Mouse (Mus musculus): ENCODE data around the gene Smyd3.

Smyd3 gene

DNA sequence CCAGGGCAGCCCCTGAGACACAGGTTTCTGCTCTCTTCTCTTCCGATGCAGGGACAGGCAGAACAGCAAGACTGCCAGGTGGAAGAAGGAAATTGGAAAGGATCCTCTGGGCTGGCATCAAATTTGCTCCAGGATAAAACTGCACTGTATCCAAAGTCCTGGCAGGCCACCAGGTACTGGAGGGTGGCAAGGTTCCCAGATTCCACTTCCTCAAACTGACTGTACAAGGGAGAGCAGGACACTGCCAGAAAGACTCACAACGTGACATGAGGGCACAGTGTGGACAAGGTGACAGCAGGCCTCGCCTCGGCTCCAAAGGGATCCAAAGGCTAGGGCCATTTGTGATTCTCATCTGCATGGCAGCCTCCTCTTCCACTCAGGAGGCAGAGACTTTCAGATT, 505.6 kb downstream of the Smyd3 start:
- no peak for DNase-seq (ENCODE audit: low spot score)

DNA sequence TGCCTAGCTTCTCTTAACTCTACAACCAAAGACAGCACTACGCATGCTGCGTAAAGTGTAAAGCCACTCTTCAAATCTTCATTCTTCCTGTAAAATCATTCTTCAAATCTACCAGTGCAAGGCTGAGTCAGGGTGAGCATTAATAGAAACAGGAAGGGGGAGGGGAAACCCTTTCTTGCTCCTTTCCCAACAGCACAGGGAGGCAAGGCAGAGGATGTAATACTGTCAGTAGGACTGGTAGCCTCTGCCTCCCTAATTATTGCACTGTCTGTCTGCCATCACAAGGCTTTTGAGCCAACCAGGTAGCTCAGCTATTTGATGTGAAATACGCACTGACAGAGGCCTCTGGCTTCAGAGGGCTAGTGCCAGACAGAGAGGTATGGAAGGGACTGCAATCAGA, 507.1 kb downstream of the Smyd3 start:
- no peak for DNase-seq (ENCODE audit: low spot score)

DNA sequence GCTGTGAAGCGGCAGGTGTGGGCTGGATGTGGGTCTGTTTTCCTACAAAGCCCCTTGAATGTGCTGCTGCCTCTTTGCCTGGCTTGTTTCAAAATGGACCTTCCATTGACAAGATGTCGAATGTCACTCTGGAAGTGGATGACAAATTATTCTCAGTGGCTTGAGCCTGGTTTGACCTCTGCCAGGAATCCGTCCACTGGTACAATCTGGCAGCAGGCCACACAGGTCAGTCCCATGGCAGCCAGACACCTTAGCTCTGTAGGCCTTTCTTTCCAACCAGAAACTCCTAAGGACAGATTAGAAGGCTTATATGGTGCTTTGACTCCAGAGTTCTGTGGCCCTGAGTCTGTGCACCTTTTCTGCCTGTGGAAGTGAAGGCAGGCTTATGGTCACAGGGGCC, 507.9 kb downstream of the Smyd3 start:
- DNase-seq (ENCODE audit: low spot score) = no peak

DNA sequence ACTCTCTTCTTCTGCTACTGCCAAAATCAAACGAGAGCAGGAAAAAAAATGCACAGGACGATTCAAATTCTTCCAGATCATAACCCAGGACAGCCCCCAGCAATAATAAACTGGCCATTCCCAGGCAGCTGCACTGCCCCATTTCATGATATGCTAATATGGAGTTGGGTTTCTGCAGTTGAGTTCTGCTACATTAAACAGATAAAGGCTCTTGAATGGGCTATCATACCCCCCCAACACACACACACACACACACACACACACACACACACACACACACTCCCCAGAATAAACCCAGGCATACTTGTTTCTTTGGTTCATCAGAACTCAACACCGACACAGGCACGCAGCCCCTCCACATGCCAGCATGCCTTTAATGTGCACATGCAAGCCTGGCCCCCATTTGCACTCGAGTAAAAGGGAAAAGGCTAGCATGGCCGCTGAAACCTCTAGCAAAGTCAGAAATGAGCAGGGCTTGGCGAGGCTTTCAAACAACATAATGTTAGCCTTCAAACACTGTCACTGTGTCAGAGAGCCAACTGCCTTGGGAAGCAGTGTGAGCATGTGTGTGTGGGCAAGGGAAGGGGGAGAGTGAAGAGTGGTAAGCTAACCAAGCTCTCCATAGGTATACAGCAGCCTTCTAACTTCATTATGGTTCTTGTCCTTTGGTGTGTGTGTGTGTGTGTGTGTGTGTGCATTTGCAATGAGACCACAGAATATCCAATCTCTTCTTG, 513.5 kb downstream of the Smyd3 start:
- no peak for DNase-seq (ENCODE audit: low spot score)

DNA sequence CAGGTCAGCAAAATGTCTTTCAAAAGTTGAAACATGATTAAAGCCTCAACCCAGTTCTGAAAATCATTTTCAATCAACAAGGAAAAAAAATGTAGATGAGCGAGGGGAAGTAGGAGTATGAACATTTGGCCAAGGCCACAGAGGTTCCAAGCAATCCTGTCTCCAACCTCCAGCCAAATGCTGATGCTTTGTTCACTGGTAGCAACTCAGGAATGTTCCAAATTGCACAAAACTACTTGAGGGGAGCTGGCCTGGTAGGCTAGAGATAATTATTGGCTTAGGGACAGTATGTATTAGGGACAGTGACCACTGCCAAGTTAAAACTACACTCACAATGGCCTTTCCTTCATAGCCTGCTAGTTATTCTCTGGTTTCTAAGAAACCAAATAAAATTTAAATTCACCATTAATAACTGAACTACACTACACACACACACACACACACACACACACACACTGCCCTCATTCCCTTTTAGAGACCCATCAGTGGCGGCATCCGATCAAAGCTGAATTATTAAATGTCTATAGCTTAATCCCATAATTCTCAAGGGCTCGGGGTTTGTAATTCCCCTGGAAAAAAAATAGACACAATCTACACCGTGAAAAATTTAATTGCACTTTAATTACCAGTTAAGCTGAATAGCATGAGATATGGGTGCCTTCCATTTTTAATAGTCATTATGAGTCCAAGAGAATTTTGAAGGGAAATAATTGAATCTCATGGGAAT, 514.3 kb downstream of the Smyd3 start:
- DNase-seq (ENCODE audit: low spot score) = no peak

DNA sequence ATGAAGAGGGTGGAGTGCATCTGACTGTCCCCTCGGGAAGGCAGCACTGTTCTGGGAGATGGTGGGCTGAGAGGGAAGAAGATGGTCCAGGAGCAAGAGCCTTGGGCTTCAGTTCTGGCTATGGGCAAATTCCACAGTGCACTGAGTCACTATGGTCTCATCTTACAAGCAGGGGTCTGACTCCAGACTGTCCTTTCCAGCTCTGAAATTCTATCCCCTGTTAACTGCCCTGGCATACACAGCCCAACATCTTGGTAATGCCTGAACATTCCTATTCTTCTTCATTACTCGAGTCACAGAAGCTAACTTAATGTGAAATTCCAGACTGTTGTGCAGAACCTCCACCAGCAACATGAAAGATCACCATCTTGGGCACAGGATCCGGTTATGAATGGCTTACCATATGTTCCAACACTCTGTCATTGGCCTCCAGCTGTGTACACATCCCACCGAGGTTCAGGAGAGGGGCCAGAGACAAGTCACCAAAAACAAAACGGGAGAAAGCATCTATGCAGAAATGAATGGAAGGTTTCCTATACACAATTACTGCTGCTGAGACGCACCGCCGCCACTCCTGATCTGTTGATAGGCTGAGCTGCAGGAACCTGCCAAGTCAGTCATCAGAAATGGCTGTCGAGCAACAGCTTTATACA, 517.8 kb downstream of the Smyd3 start:
- no peak for DNase-seq (ENCODE audit: low spot score)

DNA sequence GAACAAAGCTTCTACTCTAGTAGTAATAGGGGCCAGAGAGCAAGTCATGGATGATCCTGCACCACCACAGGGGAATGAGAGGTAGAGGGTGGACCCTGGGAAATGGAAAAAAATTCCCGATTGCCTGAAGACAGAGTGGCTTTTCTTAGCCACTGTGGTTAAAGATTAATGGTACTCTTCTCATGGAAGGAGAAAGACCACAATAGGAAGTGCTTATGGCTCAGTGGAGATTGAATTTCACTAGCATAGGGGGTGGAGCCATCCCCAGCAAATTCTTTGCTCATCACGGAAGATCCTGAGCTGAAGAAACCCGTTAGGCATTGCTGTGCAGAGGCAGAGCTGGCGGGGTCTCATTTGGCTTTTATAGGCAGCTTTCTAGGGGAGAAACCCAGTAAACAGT, 520.0 kb downstream of the Smyd3 start:
- no peak for DNase-seq (ENCODE audit: low spot score)

DNA sequence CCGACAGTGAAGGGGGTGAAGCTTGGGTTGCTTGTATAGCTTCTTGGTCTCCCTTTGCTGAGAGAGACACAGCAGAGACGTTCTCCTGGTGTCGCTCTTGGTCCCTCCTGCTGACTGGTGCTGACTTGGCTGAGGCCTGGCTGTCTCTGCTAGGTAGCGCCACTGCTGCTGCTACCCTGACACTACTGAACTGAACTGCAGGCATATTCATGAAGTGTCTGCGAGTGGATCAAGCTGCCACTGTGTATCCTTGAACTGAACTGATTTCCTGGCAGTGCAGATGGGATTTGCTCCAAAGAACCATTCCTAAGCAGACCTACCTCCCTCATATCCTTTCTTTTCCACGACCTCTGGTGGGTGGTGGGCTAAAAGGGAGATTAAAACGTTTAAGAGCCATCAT, 523.6 kb downstream of the Smyd3 start:
- no peak for DNase-seq (ENCODE audit: low spot score)

DNA sequence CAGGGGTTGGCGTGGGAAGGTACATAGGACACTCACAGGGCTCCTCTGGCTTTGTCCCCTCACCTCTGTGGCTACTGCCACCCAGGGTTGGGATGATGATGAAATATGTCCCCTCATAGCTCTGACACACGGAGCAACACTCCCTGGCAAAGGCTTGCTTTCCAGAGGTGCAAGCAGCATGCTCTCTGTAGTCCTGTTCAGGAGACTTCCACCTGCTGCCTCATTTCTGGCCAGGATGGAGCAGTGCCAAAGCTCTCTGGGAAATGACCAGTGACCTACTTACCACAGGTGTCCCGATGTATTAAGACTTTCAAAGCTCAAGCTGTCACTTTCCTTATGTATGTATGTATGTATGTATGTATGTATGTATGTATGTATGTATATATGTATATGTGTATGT, 525.3 kb downstream of the Smyd3 start:
- no peak for DNase-seq (ENCODE audit: low spot score)

DNA sequence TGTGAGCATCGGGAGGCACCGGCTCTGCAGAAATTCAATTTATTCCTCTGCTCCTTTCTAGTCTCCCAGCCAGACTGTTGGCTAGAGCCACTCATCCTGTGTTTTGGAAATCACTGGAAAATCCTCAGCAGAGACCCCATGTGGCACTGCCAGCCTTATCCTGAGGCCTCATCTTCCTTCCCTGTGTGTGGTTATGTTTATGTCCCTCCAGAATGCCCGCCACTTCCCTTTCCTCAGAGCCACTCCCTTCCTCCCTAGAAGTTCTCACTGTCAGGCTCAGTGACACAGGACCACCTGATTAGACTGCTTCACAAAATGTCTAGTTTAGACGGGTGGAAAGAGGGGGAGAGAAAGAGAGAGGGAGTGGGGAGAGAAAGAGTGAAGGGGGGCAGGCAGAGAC, 526.4 kb downstream of the Smyd3 start:
- no peak for DNase-seq (ENCODE audit: low spot score)

DNA sequence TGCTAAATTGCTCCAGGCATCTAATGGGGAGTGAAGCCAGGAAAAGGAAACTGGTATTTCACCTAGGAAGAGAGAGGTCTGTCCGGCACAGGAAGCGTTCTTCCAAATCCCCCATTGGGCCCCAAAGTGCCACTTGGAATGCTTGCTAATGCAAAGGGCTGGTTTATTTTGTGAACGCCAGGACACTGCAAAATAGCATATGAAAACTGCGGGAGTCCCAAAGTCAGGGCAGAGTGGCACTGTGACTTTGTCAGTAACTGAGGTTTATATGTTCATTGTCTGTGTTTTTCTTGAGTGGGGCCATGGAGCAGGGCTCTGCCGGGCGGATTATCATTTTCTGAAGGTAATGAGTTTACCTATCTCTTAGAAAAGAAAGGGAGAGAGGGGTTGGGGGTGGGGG, 526.8 kb downstream of the Smyd3 start:
- no peak for DNase-seq (ENCODE audit: low spot score)

DNA sequence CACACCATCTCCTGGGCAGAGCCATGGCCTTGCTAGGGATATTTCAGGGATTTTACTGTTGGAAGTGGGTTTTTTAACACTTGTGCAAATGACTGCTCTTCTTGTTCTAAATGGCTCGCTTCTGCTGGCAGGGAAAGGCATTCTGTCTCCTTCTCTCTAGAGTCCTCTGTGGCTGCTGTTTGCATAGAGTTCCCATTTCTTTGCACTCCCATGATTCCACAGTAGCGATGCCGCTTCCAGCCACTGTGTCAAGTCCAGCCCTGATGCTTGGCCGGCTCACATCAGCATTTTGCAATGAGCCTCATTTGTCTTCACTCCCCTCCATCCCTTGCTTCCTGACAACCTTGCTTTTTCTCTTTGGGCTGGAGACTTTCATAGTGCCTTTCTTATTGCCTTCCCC, 528.4 kb downstream of the Smyd3 start:
- DNase-seq (ENCODE audit: low spot score) = no peak

DNA sequence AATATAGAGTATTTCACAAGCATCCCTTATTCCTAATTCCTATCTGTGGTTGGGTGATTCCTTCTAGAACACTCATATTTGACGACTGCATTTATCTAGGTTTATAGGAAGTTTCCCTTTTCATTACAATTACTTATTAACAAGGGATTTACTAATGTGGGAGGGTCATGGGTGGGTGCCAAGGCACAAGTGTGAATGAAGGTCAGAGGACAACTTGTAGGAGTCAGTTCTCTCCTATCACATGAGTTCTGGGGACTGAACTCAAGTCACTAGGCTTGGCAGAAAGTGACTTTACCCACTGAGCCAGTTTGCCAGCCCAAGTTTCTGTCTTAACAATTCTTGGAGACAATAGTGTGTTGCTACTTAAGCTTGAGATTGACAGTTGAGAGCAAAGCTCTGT, 529.7 kb downstream of the Smyd3 start:
- DNase-seq (ENCODE audit: low spot score) = no peak

DNA sequence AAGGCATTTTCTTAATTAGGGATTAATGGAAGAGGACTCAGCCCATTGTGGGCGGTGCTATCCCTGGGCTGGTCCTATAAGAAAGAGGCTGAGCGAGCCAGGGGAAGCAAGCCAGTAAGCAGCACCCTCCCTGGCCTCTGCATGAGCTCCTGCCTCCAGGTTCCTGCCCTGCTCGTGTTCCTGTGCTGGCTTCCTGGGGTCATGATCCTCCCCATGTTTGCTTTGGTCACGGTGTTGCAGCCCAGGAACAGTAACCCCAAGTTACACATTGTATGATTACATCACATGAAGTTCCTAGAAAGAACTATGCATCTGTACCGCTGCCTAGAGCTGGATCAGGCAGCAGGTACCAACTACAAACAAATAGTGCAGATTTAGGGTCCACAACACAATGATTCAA, 536.2 kb downstream of the Smyd3 start:
- DNase-seq (ENCODE audit: low spot score) = no peak

DNA sequence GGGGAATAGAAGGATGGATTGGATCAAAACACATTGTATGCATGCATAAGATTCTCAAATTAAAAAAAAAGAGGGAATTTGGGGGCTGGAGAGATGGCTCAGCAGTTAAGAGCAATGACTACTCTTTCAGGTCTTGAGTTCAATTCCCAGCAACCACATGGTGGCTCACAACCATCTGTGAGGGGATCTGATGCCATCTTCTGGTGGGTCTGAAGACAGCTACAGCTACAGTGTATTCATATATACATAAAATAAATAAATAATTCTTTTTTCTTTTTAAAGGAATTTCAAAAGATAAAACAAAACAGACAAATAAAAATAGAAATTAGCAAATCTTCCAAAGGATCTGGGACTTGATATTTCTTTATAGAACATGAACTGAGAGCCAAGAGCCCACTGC, 537.7 kb downstream of the Smyd3 start:
- DNase-seq (ENCODE audit: low spot score) = no peak

DNA sequence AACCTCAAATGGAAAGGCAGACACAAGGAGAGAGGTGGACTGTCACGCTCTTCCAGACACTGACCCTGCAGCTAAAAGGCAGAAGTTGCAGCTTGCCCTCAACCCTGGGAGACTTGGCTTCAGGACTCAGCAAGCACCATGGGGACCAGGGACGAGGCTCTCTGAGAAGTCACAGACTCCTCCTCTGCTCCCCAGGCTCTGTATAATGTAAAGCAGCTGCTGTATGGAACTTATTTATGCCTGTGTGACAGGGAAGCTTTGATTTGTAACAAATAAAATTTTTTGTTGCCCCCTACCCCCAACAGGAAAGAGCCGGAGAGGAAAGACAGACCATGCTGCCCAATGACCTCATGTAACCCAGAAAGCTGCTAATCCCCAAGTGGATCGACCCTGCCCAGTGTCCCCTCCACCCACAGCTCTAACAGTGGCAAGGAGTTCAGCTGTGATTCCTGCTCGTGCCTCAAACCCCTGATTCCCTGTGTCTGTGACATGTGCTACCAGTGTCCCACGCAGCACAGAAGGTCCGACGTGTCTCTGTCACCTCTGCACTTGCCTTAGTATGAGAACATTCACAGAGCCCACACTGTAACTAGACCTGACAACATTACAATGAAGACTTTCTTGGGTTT, 539.1 kb downstream of the Smyd3 start:
- no peak for DNase-seq (ENCODE audit: low spot score)

DNA sequence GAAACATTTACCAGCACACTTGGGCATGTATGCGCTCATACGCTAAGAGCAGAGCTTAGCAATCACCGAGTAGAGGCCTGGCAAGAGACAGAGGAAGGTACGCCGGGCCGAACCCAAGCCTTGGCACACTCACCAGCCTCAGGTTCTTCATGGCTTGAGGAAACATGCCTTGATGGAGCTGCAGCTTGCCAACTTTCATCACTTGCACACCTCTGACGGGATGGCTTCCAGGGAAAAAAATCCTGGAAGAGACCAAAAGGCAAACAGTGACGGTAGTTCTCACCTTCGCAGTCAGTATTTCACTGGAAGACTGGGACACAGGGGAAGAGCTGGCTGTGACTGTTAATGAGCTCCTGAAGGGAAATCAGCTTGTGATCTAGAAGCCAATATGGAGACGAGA, 545.8 kb downstream of the Smyd3 start:
- no peak for DNase-seq (ENCODE audit: low spot score)

DNA sequence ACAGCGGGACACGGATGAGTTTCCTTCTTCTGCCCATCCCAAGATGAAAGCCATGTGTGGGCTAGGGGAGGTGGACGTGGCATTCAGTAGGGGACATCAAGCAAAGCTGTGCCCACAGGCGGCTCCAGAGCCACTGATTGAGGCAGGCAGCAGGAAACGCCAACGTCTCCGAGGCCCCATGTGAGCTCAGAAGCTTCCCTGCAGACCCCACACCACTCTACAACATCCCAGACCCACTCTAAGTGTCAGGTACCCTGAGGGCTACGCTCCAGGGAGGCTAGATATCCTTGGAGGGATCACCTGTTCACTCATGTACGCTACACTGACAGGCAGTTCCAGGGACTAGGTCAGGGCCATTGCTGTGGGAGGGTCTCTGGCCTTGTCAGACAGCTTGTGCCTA, 556.2 kb downstream of the Smyd3 start:
- DNase-seq (ENCODE audit: low spot score) = no peak

DNA sequence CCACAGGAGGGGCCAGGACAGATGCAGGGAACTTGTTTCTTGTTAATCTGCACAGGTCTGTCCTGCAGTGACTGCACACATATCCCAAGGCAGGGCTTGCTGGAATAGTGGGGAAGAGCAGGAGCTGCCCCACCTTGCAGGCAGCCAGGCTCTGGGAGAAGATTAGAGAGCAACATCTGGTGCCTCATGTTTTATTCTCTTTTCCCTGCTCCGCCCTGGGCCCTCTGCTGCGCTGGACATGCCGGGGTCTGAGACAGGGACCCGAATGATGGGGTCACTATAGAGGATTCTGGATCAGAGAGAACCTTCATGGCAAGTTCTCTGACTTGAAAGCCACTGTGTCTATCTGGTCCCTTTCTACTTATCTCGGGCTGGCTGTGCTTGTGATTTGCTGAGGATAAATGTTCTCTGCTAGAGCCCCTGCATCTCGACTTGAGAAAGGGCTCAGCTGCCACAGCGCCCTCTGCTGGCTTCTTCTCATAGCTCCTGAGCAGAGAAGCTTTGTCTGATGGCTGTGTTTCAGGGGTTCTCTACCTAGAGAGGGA, 557.8 kb downstream of the Smyd3 start:
- DNase-seq (ENCODE audit: low spot score) = peak; percentile 91

DNA sequence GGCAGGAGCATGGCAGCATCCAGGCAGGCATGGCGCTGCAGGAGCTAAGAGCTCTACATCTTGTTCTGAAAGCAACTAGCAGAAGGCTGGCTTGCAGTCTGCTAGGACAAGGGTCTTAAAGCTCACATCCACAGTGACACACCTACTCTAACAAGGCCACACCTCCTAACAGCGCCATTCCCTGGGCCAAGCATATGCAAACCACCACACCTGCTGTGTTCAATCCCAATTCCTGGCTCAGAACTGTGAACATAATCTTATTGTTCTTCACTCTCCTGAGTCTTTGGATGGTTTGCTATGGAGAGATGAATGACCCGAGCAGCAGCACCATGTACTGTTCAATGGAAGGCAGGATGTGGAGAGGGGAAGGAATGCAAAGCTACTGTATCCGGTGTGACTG, 559.2 kb downstream of the Smyd3 start:
- no peak for DNase-seq (ENCODE audit: low spot score)

DNA sequence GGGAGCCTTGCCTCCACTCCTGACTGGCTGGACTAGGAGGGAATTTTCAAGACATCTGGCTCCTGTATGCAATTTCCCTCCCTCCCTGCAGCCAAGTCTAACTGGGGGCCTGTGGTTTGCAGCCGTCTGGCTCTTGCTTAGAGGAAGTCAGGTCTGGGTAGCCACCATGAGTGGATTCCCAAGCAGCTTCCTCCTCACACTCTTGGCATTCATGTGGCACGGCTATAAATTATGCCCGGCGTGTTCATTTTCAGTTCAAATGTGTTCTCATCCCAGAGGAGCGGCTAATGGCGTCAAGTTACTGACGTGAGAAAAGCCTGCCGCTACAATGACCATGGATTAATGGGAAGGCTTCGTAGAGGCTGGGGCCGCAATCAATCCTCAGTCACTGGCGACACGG, 564.9 kb downstream of the Smyd3 start:
- DNase-seq (ENCODE audit: low spot score) = peak; percentile 25

DNA sequence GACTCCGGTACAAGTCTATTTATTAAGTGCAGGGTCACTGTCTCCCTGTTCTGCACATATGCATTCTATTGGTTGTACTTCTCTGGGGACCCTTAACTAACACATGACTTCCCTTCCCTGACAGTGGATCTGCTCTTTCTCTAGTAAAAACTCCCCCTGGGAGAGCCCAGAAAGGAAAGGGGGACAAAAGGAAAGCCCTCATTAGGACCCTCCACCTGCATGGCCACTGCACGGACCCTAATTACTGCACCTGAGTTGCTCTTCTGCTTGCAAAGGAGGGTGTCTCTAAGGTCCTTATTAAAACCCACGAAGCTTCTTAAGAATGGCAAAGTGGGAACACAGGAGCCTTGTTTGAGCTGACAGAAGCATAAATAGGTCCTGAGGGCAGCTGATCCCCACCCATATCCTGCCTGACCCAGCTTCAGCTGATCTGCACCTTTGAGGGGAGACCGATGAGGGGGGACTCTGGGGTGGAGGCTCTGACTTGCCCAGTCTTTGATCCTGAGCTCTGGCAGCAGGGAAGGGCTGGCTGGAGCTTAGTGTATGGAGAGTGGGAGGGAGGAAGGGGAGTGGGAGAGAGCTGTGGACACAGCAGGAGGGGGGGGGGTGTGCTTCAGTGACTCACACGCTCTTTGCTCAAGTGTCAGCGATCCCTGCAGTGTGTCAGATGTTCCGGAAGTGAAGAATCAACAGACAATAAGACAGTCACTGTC, 575.4 kb downstream of the Smyd3 start:
- no peak for DNase-seq (ENCODE audit: low spot score)

Data from retina, embryonic 14.5 days (tissue).